Mouse (Mus musculus): ENCODE results near the gene Atp8b4.

Gene Atp8b4

GRCm38 (mm10) chr2:126432481-126433066 is 67.9 kb downstream of the Atp8b4 start:
- no peak for DNase-seq

GRCm38 (mm10) chr2:126429282-126429681 is 71.2 kb downstream of the Atp8b4 start:
- peak; percentile 45 for DNase-seq

- DNase-seq: no peak
Observed at GRCm38 (mm10) chr2:126425223-126425622, 75.3 kb downstream of the Atp8b4 start.

- no peak for DNase-seq
Observed at GRCm38 (mm10) chr2:126424714-126425113, 75.8 kb downstream of the Atp8b4 start.

- DNase-seq: no peak
Observed at GRCm38 (mm10) chr2:126420901-126421300, 79.6 kb downstream of the Atp8b4 start.

- no peak for DNase-seq
Observed at GRCm38 (mm10) chr2:126418916-126419315, 81.6 kb downstream of the Atp8b4 start.

- DNase-seq: no peak
Observed at GRCm38 (mm10) chr2:126416772-126417171, 83.7 kb downstream of the Atp8b4 start.

GRCm38 (mm10) chr2:126415981-126416380 is 84.5 kb downstream of the Atp8b4 start:
- DNase-seq: no peak

- no peak for DNase-seq
Observed at GRCm38 (mm10) chr2:126412759-126413158, 87.7 kb downstream of the Atp8b4 start.

- no peak for DNase-seq
Observed at GRCm38 (mm10) chr2:126399454-126399853, 101.0 kb downstream of the Atp8b4 start.

- DNase-seq: no peak
Observed at GRCm38 (mm10) chr2:126399017-126399416, 101.5 kb downstream of the Atp8b4 start.

GRCm38 (mm10) chr2:126398216-126398615 is 102.3 kb downstream of the Atp8b4 start:
- DNase-seq: no peak

- no peak for DNase-seq
Observed at GRCm38 (mm10) chr2:126397513-126397912, 103.0 kb downstream of the Atp8b4 start.

GRCm38 (mm10) chr2:126394924-126395323 is 105.5 kb downstream of the Atp8b4 start:
- no peak for DNase-seq

- no peak for DNase-seq
Observed at GRCm38 (mm10) chr2:126387458-126388037, 112.9 kb downstream of the Atp8b4 start.

GRCm38 (mm10) chr2:126386056-126386455 is 114.4 kb downstream of the Atp8b4 start:
- DNase-seq: no peak

- DNase-seq: no peak
Observed at GRCm38 (mm10) chr2:126380300-126380699, 120.2 kb downstream of the Atp8b4 start.

GRCm38 (mm10) chr2:126371634-126372033 is 128.8 kb downstream of the Atp8b4 start:
- DNase-seq: no peak

GRCm38 (mm10) chr2:126369815-126370214 is 130.7 kb downstream of the Atp8b4 start:
- DNase-seq: no peak

GRCm38 (mm10) chr2:126363745-126364725 is 136.4 kb downstream of the Atp8b4 start:
- no peak for DNase-seq

- DNase-seq: peak; percentile 82
Observed at GRCm38 (mm10) chr2:126363050-126363744, 137.3 kb downstream of the Atp8b4 start.

- DNase-seq: no peak
Observed at GRCm38 (mm10) chr2:126361131-126361810, 139.2 kb downstream of the Atp8b4 start.

Measured in right cerebral cortex, postnatal 14 days (tissue).